Mouse (Mus musculus) testis, postnatal 14 days (tissue): ENCODE data around the gene Pkd1l2.

Experiments used
- DNase-seq: peaks from one replicate; pipeline ENCODE4 v3.0.0; 2021; ENCODE audit warnings: low spot score

Gene Pkd1l2

DNA sequence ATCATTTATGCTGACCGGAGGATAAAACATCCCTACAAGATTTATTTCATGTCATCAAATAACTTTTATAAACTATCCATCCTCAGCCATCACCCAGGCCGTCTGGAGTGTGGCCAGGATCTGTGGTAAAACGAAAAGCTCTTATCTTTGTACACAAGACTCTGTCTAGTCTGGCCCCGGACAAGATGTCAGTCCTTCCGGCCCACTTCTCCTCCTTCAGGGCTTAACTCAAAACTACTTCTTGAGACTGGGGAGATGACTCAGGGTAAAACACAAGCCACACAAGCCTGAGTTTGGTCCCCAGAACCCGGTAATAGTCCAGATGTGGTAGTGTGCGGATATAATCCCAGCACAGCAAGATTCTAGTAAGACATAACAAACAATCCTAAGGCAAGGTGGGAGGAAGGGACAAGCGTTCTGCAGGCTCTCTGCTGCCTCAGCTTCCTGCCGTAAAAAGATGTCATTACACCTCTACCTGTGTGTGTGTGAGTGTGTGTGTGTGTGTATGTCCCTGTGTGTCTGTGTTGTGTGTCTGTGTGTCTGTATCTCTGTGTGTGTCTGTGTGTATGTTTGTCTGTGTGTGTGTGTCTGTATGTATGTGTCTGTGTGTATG lies 804 bp upstream of the Pkd1l2 start:
- DNase-seq: no peak

GRCm38 (mm10) chr8:117079652-117080051 lies 2.6 kb downstream of the Pkd1l2 start:
- no peak for DNase-seq

- DNase-seq: no peak
Measured at GRCm38 (mm10) chr8:117078367-117078926, 3.8 kb downstream of the Pkd1l2 start.

GRCm38 (mm10) chr8:117074350-117075182 lies 7.7 kb downstream of the Pkd1l2 start:
- no peak for DNase-seq

- no peak for DNase-seq
Measured at GRCm38 (mm10) chr8:117069708-117070107, 12.5 kb downstream of the Pkd1l2 start.

GRCm38 (mm10) chr8:117068294-117068693 lies 14.0 kb downstream of the Pkd1l2 start:
- no peak for DNase-seq

GRCm38 (mm10) chr8:117067396-117067795 lies 14.9 kb downstream of the Pkd1l2 start:
- DNase-seq: peak; percentile 27

- DNase-seq: no peak
Measured at GRCm38 (mm10) chr8:117066955-117067354, 15.3 kb downstream of the Pkd1l2 start.

GRCm38 (mm10) chr8:117061180-117061880 lies 20.9 kb downstream of the Pkd1l2 start:
- DNase-seq: no peak

DNA sequence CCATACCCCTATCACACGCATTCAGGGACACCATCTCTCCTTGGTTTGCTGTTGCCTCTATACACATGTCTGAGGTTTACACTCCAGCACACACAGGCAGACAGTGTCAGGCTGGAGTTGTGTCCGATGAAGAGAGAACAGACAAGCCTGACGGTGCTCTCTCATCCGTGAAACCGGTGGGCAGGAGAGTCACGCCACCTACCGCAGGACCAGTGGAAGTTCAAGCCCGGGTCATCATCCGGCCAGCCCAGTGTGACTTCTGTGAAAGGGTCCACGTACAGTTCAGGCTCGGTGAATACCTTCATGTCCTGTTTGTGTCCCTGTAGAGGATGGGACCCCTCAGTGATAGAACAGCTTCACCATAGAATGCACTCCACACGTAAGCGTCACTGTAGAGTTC lies 21.9 kb downstream of the Pkd1l2 start:
- no peak for DNase-seq

- no peak for DNase-seq
Measured at GRCm38 (mm10) chr8:117059021-117059420, 23.2 kb downstream of the Pkd1l2 start.

- no peak for DNase-seq
Measured at GRCm38 (mm10) chr8:117055097-117055496, 27.2 kb downstream of the Pkd1l2 start.

- DNase-seq: no peak
Measured at GRCm38 (mm10) chr8:117054146-117054545, 28.1 kb downstream of the Pkd1l2 start.

DNA sequence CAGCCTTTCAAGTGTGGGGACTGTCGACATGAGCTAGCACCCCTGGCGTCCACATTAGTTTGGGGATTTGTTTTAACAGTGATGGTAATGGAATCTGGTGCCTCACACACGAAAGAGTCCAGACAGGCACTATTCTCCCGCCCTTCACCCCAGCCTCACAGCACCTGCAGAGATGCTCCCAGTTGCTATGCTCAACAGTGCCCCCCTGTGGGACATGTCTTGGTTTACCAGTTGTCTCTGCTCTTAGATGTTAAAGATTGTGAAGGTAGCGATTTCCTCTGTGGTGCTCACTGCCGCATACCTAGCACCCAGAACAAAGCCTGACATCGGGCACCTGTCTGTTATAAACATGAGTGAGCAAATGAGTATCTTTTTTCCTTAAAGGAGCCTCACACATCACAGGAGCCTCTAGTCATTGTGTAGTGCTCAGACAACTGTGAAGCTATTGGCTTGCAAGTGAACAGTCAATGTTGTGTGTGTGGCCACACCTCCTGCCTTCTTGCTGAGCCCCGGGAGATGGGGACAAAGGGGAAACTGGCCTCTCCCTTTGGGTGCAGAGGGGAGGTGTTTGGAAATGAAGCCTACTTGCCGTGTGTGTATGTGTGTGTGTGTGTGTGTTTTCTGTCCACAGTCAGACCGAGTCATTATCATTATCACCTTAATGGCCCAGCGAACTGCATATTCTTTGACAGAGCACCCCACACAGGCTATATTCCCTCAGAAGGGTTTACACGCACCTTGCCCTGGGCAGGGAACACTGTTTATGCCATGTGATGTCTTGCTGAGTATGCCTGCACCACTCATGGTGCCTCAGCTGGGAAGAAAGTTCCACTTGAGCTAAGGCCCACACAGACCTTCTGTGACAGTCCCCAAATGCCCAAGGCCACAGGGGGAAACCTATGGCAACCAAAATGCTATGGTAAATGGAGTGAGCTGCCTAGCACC lies 28.8 kb downstream of the Pkd1l2 start:
- no peak for DNase-seq

GRCm38 (mm10) chr8:117051316-117051715 lies 30.9 kb downstream of the Pkd1l2 start:
- DNase-seq: no peak

- DNase-seq: no peak
Measured at GRCm38 (mm10) chr8:117050763-117051162, 31.5 kb downstream of the Pkd1l2 start.

DNA sequence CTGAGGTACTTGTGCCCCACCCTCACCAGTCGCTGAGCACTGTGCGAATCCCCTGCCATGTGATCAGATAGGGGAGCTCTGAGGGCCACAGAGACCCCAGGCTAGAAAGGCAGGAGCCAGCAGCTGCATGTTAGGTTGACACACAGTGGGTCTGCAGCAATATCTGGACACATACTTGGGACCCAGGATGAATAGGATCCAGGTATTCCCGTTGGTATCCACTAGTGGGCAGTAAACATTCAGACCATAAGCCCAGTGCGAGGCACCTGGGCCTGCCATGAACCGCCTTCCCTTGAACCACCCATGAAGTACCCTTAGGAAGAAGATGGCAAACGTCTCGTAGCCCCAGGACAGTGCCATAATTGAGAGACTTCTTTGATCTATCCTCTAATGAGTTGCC lies 32.8 kb downstream of the Pkd1l2 start:
- no peak for DNase-seq

DNA sequence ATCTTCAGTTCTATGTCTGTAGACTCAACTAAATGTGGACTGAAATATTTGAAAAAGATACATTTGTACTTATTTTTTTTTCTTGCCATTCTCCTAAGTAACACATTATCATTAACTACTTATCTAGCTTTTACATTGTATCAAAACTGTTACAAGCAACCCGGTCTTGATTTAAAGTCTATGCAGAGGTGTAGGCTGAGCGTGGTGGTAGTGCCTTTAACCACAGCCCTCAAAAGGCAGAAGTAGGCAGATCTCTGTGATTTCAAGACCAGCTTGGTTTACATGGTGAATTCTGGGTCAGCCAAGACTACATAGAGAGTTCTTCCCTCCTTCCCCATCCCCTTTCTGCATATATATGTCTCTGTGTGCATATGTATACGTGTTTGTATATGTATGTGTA lies 38.7 kb downstream of the Pkd1l2 start:
- DNase-seq: no peak

GRCm38 (mm10) chr8:117039843-117040242 lies 42.4 kb downstream of the Pkd1l2 start:
- DNase-seq: no peak

DNA sequence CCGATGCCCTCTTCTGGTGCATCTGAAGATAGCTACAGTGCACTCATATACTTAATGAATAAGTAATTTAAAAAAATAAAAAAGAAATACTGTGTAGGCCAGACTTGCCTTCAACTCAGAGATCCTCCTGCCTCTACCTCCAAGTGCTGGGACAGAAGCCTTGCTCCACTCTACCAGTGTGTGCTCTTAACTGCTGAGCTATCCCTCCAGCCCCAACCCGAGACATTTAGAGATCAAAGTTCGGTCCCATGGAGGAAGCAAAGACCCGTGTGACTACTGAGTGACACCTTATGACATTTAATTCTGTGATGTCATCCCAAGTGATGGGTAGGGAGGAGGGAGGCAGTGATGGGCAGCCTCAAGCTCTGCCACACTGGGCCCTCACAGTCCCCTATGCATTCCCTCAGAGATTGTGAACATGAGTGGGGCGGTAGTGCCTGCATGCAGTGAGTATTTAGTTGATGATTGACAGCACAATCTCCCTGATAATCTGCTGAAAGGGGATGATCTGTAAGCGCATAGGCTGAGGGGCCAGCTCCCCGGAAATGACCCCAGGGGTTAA lies 44.8 kb downstream of the Pkd1l2 start:
- DNase-seq: no peak

DNA sequence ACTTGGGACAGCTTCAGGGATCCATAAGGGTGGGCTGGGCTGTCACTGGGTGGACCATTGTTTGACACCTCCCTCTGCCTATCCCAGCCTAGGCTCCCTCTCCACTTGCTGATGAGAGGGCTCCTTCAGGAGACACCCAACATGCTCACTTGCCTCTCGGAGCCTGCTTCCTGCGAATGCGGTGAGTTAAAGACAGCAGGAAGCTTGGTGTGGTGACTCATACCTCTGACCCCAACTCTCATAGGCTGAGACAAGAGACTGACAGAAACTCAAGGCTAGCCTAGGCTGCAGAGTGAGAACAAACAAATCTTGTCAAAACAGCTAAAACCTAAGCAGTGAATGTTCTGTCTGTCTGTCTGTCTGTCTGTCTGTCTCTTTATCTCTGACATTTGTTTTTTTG lies 48.9 kb downstream of the Pkd1l2 start:
- no peak for DNase-seq
